Mouse (Mus musculus): Measurements from ENCODE around the gene Il4. TPM values are rescaled to one million over a fixed set of nuclear protein-coding genes. Genes with fewer than 3 reads are reported as not detected.

Gene Il4
- polyA plus RNA-seq, 1 experiment from 2014 or later: 5.5 TPM

- no peak overlapping the region for H3K9ac ChIP-seq (ENCODE audit: low read depth, low read length)
- peaks cover 12% of the 10 kb centered on the region for H3K27me3 ChIP-seq (ENCODE audit: control insufficient read depth, insufficient read depth, low read depth, low read length)
- H3K9me3 ChIP-seq (replicated peaks; ENCODE audit: control insufficient read depth, low read length, poor library complexity, severe bottlenecking): no peaks in the 10 kb centered on the region
- H3K4me2 ChIP-seq (ENCODE audit: low read length): no peak overlapping the region
- H3K27ac ChIP-seq (ENCODE audit: low read length): no peak overlapping the region
- WGBS: 69% methylated on average over 14 of the region's 14 CpGs
- no peak overlapping the region for H3K4me3 ChIP-seq (ENCODE audit: low read depth, low read length)
- no peak for ATAC-seq
- H3K4me1 ChIP-seq (ENCODE audit: control insufficient read depth, insufficient read depth, low read length): peaks cover 10% of the 10 kb centered on the region; the same call in 1 of the 2 replicates
- no peaks in the 10 kb centered on the region for H3K36me3 ChIP-seq (ENCODE audit: control insufficient read depth, insufficient read depth, low read length)
Measured at GRCm38 (mm10) chr11:53632122-53632733, 13.8 kb upstream of the Il4 start.

GRCm38 (mm10) chr11:53627859-53628258 lies 9.4 kb upstream of the Il4 start:
- Histone ChIP-seq H3K4me3 (ENCODE audit: low read depth, low read length) (no peak overlapping the region), H3K27me3 (ENCODE audit: control insufficient read depth, insufficient read depth, low read depth, low read length) (no peaks in the 10 kb centered on the region), H3K4me2 (ENCODE audit: low read length) (no peak overlapping the region), H3K27ac (ENCODE audit: low read length) (no peak overlapping the region), H3K9ac (ENCODE audit: low read depth, low read length) (no peak overlapping the region), H3K4me1 (ENCODE audit: control insufficient read depth, insufficient read depth, low read length) (no peaks in the 10 kb centered on the region), H3K36me3 (ENCODE audit: control insufficient read depth, insufficient read depth, low read length) (no peaks in the 10 kb centered on the region), H3K9me3 (replicated peaks; ENCODE audit: control insufficient read depth, low read length, poor library complexity, severe bottlenecking) (no peaks in the 10 kb centered on the region)
- ATAC-seq: 0 out of 2 replicates have a peak, but pooled peaks have one; percentile 45
- WGBS: 4% methylated on average over 1 of the region's 1 CpGs

DNA sequence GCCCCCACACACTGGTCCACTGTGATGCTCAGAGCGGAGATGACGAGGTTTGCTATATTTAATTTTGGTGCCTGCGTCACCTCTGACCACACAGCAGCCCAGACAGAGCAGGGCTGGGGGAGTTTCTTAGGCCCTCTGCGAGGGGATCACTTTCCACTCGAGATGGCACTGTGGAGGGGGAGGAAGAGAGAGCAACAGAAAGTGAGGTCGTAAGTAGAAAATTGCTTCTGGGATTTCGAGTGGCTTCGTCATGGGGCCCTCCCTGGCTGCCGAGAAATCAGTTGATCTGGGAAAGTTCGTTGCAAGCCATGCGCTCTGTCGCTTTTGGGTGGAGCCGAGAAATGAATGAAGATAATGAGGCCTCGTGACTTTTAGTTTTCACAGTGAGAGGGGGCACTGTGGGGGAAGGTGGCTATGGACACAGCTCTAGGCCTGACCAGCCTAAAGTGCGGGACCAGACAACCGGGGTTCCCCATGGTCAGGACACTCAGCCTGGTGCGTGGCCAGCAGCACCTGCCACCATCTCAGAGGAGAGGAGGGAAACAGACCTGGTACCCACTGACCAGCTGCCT lies 8.4 kb upstream of the Il4 start:
- Histone ChIP-seq H3K27me3 (ENCODE audit: control insufficient read depth, insufficient read depth, low read depth, low read length) (no peaks in the 10 kb centered on the region), H3K9me3 (replicated peaks; ENCODE audit: control insufficient read depth, low read length, poor library complexity, severe bottlenecking) (no peaks in the 10 kb centered on the region), H3K4me2 (ENCODE audit: low read length) (no peak overlapping the region), H3K4me3 (ENCODE audit: low read depth, low read length) (no peak overlapping the region), H3K4me1 (ENCODE audit: control insufficient read depth, insufficient read depth, low read length) (no peaks in the 10 kb centered on the region), H3K27ac (ENCODE audit: low read length) (no peak overlapping the region), H3K9ac (ENCODE audit: low read depth, low read length) (no peak overlapping the region), H3K36me3 (ENCODE audit: control insufficient read depth, insufficient read depth, low read length) (no peaks in the 10 kb centered on the region)
- no peak for ATAC-seq
- WGBS: 75% methylated on average over 17 of the region's 17 CpGs

- H3K4me3 ChIP-seq (ENCODE audit: low read depth, low read length): no peak overlapping the region
- no peak for ATAC-seq
- 93% methylated on average over 2 of the region's 2 CpGs for WGBS
Measured at GRCm38 (mm10) chr11:53624124-53624523, 5.7 kb upstream of the Il4 start.

DNA sequence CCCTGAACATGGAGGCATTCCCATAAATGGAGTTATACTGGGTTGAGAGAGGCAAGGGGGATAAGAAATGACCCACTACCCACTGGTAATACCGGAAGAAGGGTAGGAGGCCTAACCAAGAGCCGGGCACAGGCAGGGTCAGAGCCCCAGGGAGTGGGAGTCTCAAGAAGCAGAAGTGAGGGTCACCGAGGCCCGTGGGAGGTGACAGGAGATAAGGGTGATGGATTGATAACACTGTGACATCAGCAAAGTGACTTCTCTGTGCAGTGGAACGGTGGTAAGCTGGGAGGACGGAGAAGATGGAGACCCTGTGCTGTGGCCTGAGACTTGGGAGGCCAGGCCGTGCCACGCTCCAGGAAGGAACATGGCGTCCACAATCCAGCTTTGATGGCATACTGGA lies 5.1 kb upstream of the Il4 start:
- over 99% methylated on average over 9 of the region's 9 CpGs for WGBS
- Histone ChIP-seq H3K9me3 (replicated peaks; ENCODE audit: control insufficient read depth, low read length, poor library complexity, severe bottlenecking) (no peaks in the 10 kb centered on the region), H3K4me1 (ENCODE audit: control insufficient read depth, insufficient read depth, low read length) (no peaks in the 10 kb centered on the region), H3K4me2 (ENCODE audit: low read length) (no peak overlapping the region), H3K4me3 (ENCODE audit: low read depth, low read length) (no peak overlapping the region), H3K27ac (ENCODE audit: low read length) (no peak overlapping the region), H3K9ac (ENCODE audit: low read depth, low read length) (no peak overlapping the region), H3K36me3 (ENCODE audit: control insufficient read depth, insufficient read depth, low read length) (no peaks in the 10 kb centered on the region), H3K27me3 (ENCODE audit: control insufficient read depth, insufficient read depth, low read depth, low read length) (no peaks in the 10 kb centered on the region)
- no peak for ATAC-seq

More at GRCm38 (mm10) chr11:53624124-53624523, 5.7 kb upstream of the Il4 start:
- no peak overlapping the region for H3K9ac ChIP-seq (ENCODE audit: low read depth, low read length)
- no peaks in the 10 kb centered on the region for H3K9me3 ChIP-seq (replicated peaks; ENCODE audit: control insufficient read depth, low read length, poor library complexity, severe bottlenecking)
- H3K27ac ChIP-seq (ENCODE audit: low read length): no peak overlapping the region
- no peaks in the 10 kb centered on the region for H3K4me1 ChIP-seq (ENCODE audit: control insufficient read depth, insufficient read depth, low read length)
- H3K27me3 ChIP-seq (ENCODE audit: control insufficient read depth, insufficient read depth, low read depth, low read length): no peaks in the 10 kb centered on the region
- no peak overlapping the region for H3K4me2 ChIP-seq (ENCODE audit: low read length)
- H3K36me3 ChIP-seq (ENCODE audit: control insufficient read depth, insufficient read depth, low read length): no peaks in the 10 kb centered on the region

DNA sequence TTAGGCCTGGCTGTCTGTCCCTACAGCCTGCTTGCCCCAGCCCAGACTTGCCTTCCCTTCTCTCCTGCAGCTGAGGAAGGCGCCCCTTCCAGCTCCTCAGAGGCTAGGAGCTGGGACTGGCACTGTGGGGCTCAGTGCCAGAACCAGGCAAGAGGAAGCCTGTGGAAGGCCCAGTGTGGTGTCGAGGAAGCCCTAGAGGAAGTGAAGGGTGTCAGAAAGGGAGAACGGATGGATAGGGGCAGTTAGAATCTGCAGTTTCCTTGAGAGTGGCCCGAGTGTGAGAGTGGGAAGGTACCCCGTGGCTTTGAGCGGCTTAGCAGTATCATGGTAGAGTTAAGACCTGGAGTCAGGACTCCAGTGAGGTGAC lies 4.0 kb upstream of the Il4 start:
- ATAC-seq: no peak
- Histone ChIP-seq H3K9ac (ENCODE audit: low read depth, low read length) (no peak overlapping the region), H3K27me3 (ENCODE audit: control insufficient read depth, insufficient read depth, low read depth, low read length) (no peaks in the 10 kb centered on the region), H3K4me1 (ENCODE audit: control insufficient read depth, insufficient read depth, low read length) (no peaks in the 10 kb centered on the region), H3K4me3 (ENCODE audit: low read depth, low read length) (no peak overlapping the region), H3K4me2 (ENCODE audit: low read length) (no peak overlapping the region), H3K9me3 (replicated peaks; ENCODE audit: control insufficient read depth, low read length, poor library complexity, severe bottlenecking) (no peaks in the 10 kb centered on the region), H3K27ac (ENCODE audit: low read length) (no peak overlapping the region), H3K36me3 (ENCODE audit: control insufficient read depth, insufficient read depth, low read length) (no peaks in the 10 kb centered on the region)
- WGBS: 79% methylated on average over 6 of the region's 6 CpGs

DNA sequence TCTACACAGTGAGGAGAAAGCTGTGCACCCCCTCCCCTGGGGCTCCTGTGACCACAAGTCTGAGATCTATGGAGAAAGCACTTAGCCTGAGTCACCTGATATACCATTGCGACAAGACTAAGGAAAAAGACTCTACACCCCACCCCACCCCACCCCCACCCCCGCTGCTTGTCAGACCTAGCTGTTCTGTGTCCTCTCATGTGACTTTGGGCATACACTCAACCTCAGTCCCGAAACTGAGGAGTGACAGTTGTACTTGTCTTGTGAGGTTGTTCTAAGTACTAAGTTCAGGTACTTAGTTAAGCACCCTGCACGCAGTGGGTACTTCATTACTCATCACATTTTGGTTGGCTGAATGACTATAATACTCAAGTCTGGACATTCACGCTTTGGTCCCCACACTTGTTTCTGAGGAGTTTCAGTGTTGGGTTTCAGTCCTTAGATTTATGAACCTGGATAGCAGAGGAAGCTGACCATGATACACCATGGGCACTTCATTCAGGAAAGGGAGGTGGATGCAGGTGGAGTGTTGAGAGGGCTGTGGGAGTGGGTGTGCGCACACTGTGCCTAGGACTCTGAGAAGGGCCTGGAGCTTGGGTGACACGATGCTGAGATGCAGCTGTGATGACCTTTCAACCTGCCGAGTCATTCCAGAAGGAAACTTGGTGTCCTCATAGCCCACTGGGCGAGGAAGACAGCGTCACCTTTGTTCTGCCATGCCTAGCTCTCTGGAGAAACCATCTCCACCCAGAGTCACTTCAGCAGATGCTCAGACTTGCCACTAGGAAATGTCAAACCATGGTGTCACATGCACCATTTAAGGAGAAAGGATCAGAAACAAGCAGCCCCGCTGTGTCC lies 3.3 kb upstream of the Il4 start:
- no peak for ATAC-seq

DNA sequence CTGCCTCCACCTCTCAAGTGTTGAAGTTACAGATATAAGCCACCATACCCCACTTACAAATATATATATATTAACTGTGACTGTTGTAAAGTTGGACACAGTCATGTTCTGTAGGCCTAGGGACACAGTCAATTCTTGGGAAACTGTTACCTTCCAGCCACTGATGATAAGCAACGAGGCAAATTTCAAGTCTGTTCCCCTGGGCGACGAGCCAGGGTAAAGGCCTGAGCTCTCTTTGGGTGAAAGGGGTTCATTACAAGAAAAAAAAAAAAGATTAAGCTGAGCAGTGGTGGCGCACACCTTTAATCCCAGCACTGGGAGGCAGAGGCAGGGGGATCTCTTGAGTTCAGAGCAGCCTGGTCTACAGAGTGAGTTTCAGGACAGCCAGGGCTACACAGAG lies 1.6 kb upstream of the Il4 start:
- WGBS: 91% methylated on average over 4 of the region's 4 CpGs
- no peaks in the 10 kb centered on the region for H3K27me3 ChIP-seq (ENCODE audit: control insufficient read depth, insufficient read depth, low read depth, low read length)
- no peak overlapping the region for H3K4me2 ChIP-seq (ENCODE audit: low read length)
- no peak overlapping the region for H3K9ac ChIP-seq (ENCODE audit: low read depth, low read length)
- no peak for ATAC-seq
- no peak overlapping the region for H3K27ac ChIP-seq (ENCODE audit: low read length)
- no peaks in the 10 kb centered on the region for H3K9me3 ChIP-seq (replicated peaks; ENCODE audit: control insufficient read depth, low read length, poor library complexity, severe bottlenecking)
- H3K36me3 ChIP-seq (ENCODE audit: control insufficient read depth, insufficient read depth, low read length): no peaks in the 10 kb centered on the region
- H3K4me3 ChIP-seq (ENCODE audit: low read depth, low read length): no peak overlapping the region
- H3K4me1 ChIP-seq (ENCODE audit: control insufficient read depth, insufficient read depth, low read length): no peaks in the 10 kb centered on the region

More for the DNA sequence above, 3.3 kb upstream of the Il4 start:
- Histone ChIP-seq H3K9ac (ENCODE audit: low read depth, low read length) (no peak overlapping the region), H3K9me3 (replicated peaks; ENCODE audit: control insufficient read depth, low read length, poor library complexity, severe bottlenecking) (no peaks in the 10 kb centered on the region), H3K36me3 (ENCODE audit: control insufficient read depth, insufficient read depth, low read length) (no peaks in the 10 kb centered on the region), H3K4me2 (ENCODE audit: low read length) (no peak overlapping the region), H3K27ac (ENCODE audit: low read length) (no peak overlapping the region), H3K4me1 (ENCODE audit: control insufficient read depth, insufficient read depth, low read length) (no peaks in the 10 kb centered on the region), H3K4me3 (ENCODE audit: low read depth, low read length) (no peak overlapping the region), H3K27me3 (ENCODE audit: control insufficient read depth, insufficient read depth, low read depth, low read length) (no peaks in the 10 kb centered on the region)
- 92% methylated on average over 11 of the region's 11 CpGs for WGBS

DNA sequence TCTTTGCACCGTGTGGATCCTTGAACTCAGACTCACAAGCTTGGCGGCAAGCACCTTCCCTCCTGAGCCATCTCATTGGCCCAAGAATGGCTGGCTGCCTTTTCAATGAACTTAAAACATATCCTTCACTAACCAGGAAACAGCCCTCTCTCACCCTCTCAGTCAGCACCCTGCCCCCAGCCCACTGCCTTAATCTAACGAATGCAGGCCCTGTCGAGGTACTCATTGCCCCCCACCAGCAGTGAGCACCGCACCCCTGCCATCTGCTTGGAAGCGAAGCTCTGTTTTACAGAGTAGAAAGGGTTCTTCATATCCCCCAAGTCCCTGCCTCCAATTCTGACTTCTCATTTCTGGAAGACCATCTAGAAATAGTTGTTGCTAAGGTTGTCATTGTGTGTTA lies 959 bp upstream of the Il4 start:
- no peaks in the 10 kb centered on the region for H3K36me3 ChIP-seq (ENCODE audit: control insufficient read depth, insufficient read depth, low read length)
- H3K4me2 ChIP-seq (ENCODE audit: low read length): no peak overlapping the region
- no peaks in the 10 kb centered on the region for H3K4me1 ChIP-seq (ENCODE audit: control insufficient read depth, insufficient read depth, low read length)
- no peak overlapping the region for H3K9ac ChIP-seq (ENCODE audit: low read depth, low read length)
- H3K9me3 ChIP-seq (replicated peaks; ENCODE audit: control insufficient read depth, low read length, poor library complexity, severe bottlenecking): no peaks in the 10 kb centered on the region
- no peak overlapping the region for H3K27ac ChIP-seq (ENCODE audit: low read length)
- H3K4me3 ChIP-seq (ENCODE audit: low read depth, low read length): no peak overlapping the region
- 69% methylated on average over 6 of the region's 6 CpGs for WGBS
- ATAC-seq: no peak
- no peaks in the 10 kb centered on the region for H3K27me3 ChIP-seq (ENCODE audit: control insufficient read depth, insufficient read depth, low read depth, low read length)
